Mouse (Mus musculus) embryonic facial prominence, embryonic 12.5 days (tissue): ENCODE measurements around the gene Ccdc126. TPM values are rescaled to one million over a fixed set of nuclear protein-coding genes. Genes with fewer than 3 reads are reported as not detected.
A peak's percentile ranks its signal among the peaks of the same experiment; 100 is the strongest.
"Not testable (repeated sequence)": the region's sequence is repeated elsewhere in the genome, so short reads cannot be mapped to it uniquely, and the experiment has no call there.

Experiments used
- ATAC-seq: fragments of 200-750 bp; cut with Nextera tagmentation; 2 replicates; pipeline ENCODE4 v1.8.0; 2017; ENCODE audit not compliant: insufficient number of reproducible peaks, insufficient read depth, low FRiP score, low TSS enrichment
- H3K27ac ChIP-seq: fragments of 300-500 bp; sonication (generic); 2 replicates; pipeline ENCODE4 v1.5.1; 2016; ENCODE audit warnings: mild to moderate bottlenecking
- H3K27me3 ChIP-seq: fragments of 300-500 bp; sonication (generic); 2 replicates; pipeline ENCODE4 v1.6.1; 2016; ENCODE audit warnings: mild to moderate bottlenecking, moderate library complexity
- H3K36me3 ChIP-seq: fragments of 300-500 bp; sonication (generic); 2 replicates; pipeline ENCODE4 v1.6.1; 2016; ENCODE audit warnings: mild to moderate bottlenecking
- H3K4me1 ChIP-seq: fragments of 300-500 bp; sonication (generic); 2 replicates; pipeline ENCODE4 v1.6.1; 2016
- H3K4me2 ChIP-seq: fragments of 300-500 bp; sonication (generic); replicated peaks from 2 replicates; pipeline ENCODE4 v1.6.1; 2016; ENCODE audit warnings: mild to moderate bottlenecking, moderate library complexity
- H3K4me3 ChIP-seq: fragments of 300-500 bp; sonication (generic); 2 replicates; pipeline ENCODE4 v1.5.1; 2016; ENCODE audit warnings: mild to moderate bottlenecking
- H3K9ac ChIP-seq: fragments of 300-500 bp; sonication (generic); 2 replicates; pipeline ENCODE4 v1.6.1; 2016; ENCODE audit warnings: mild to moderate bottlenecking, moderate library complexity
- H3K9me3 ChIP-seq: fragments of 300-500 bp; sonication (generic); 2 replicates; pipeline ENCODE4 v1.6.1; 2016; ENCODE audit warnings: mild to moderate bottlenecking, moderate library complexity
- WGBS: fragments of 180-500 bp; shearing (Covaris S2); methylation state at CpG from one replicate; pipeline ENCODE4 v1.1.7; 2016; 5-methylcytosine and 5-hydroxymethylcytosine counted together
- polyA plus RNA-seq: library from polyadenylated mRNA; unstranded; fragments of >200 nt; fragmentation: Nextera tagmentation; extraction: Ambion mirVana; gene quantifications from 2 replicates; pipeline ENCODE4 v1.2.1, GENCODE M21; 2016

Gene Ccdc126
- polyA plus RNA-seq: 7.8 and 8.3 TPM in 2 replicates

- peak; percentile 98 for ATAC-seq
- Histone ChIP-seq H3K4me2 (peak within 1 kb of the TSS; percentile 62), H3K36me3 (no peaks in the 10 kb centered on the region), H3K27me3 (no peaks in the 10 kb centered on the region), H3K9ac (peak within 1 kb of the TSS; percentile 81), H3K9me3 (no peaks in the 10 kb centered on the region), H3K27ac (peak within 1 kb of the TSS; percentile 76), H3K4me3 (peak within 1 kb of the TSS; percentile 72), H3K4me1 (peaks cover 9% of the 10 kb centered on the region; the same call in 1 of the 2 replicates)
- under 1% methylated on average over 47 of the region's 47 CpGs for WGBS
Measured at GRCm38 (mm10) chr6:49318966-49319594, at the start of gene Ccdc126. Gene Ccdc126, plus strand, starts transcription at chr6:49319274.

GRCm38 (mm10) chr6:49269923-49270322, 49.2 kb upstream of the Ccdc126 start:
- ATAC-seq: no peak

GRCm38 (mm10) chr6:49271815-49272214, 47.3 kb upstream of the Ccdc126 start:
- no peaks in the 10 kb centered on the region for H3K36me3 ChIP-seq
- H3K4me2 ChIP-seq: no peak overlapping the region
- WGBS: 65% methylated on average over 6 of the region's 6 CpGs
- H3K4me3 ChIP-seq: no peak overlapping the region
- H3K9me3 ChIP-seq: no peaks in the 10 kb centered on the region
- no peaks in the 10 kb centered on the region for H3K4me1 ChIP-seq
- H3K27ac ChIP-seq: no peak overlapping the region
- no peak overlapping the region for H3K9ac ChIP-seq
- H3K27me3 ChIP-seq: no peaks in the 10 kb centered on the region
- no peak for ATAC-seq

More at GRCm38 (mm10) chr6:49269923-49270322, 49.2 kb upstream of the Ccdc126 start:
- Histone ChIP-seq H3K27me3 (no peaks in the 10 kb centered on the region), H3K4me2 (no peak overlapping the region), H3K4me3 (no peak overlapping the region), H3K36me3 (no peaks in the 10 kb centered on the region), H3K9me3 (no peaks in the 10 kb centered on the region), H3K4me1 (no peaks in the 10 kb centered on the region), H3K27ac (no peak overlapping the region), H3K9ac (no peak overlapping the region)
- 75% methylated on average over 11 of the region's 11 CpGs for WGBS

GRCm38 (mm10) chr6:49272863-49273262, 46.2 kb upstream of the Ccdc126 start:
- Histone ChIP-seq H3K27ac (no peak overlapping the region), H3K4me3 (no peak overlapping the region), H3K36me3 (no peaks in the 10 kb centered on the region), H3K9ac (no peak overlapping the region), H3K27me3 (no peaks in the 10 kb centered on the region), H3K4me2 (no peak overlapping the region), H3K9me3 (no peaks in the 10 kb centered on the region), H3K4me1 (no peaks in the 10 kb centered on the region)
- WGBS: 95% methylated on average over 2 of the region's 2 CpGs
- no peak for ATAC-seq

- Histone ChIP-seq H3K27me3 (no peaks in the 10 kb centered on the region), H3K4me1 (no peaks in the 10 kb centered on the region), H3K9me3 (no peaks in the 10 kb centered on the region), H3K4me2 (no peak overlapping the region), H3K4me3 (no peak overlapping the region), H3K27ac (no peak overlapping the region), H3K36me3 (no peaks in the 10 kb centered on the region), H3K9ac (no peak overlapping the region)
- ATAC-seq: no peak
- 17% methylated on average over 4 of the region's 4 CpGs for WGBS
Measured at GRCm38 (mm10) chr6:49273934-49274333, 45.1 kb upstream of the Ccdc126 start.

- no peak overlapping the region for H3K9ac ChIP-seq
- H3K27ac ChIP-seq: no peak overlapping the region
- H3K4me3 ChIP-seq: no peak overlapping the region
- no peaks in the 10 kb centered on the region for H3K27me3 ChIP-seq
- no peaks in the 10 kb centered on the region for H3K9me3 ChIP-seq
- ATAC-seq: no peak
- WGBS: 53% methylated on average over 9 of the region's 9 CpGs
- H3K4me2 ChIP-seq: no peak overlapping the region
- H3K36me3 ChIP-seq: no peaks in the 10 kb centered on the region
- no peaks in the 10 kb centered on the region for H3K4me1 ChIP-seq
Measured at GRCm38 (mm10) chr6:49274416-49275091, 44.5 kb upstream of the Ccdc126 start.

GRCm38 (mm10) chr6:49275296-49275695, 43.8 kb upstream of the Ccdc126 start:
- no peak overlapping the region for H3K4me2 ChIP-seq
- no peak overlapping the region for H3K4me3 ChIP-seq
- no peaks in the 10 kb centered on the region for H3K36me3 ChIP-seq

GRCm38 (mm10) chr6:49280942-49281341, 38.1 kb upstream of the Ccdc126 start:
- Histone ChIP-seq H3K27ac (no peak overlapping the region), H3K9me3 (no peaks in the 10 kb centered on the region), H3K36me3 (no peaks in the 10 kb centered on the region), H3K4me3 (no peak overlapping the region), H3K4me2 (no peak overlapping the region), H3K4me1 (no peaks in the 10 kb centered on the region), H3K9ac (no peak overlapping the region), H3K27me3 (no peaks in the 10 kb centered on the region)
- no peak for ATAC-seq
- 27% methylated on average over 1 of the region's 1 CpGs for WGBS

More at GRCm38 (mm10) chr6:49275296-49275695, 43.8 kb upstream of the Ccdc126 start:
- ATAC-seq: no peak
- no peaks in the 10 kb centered on the region for H3K9me3 ChIP-seq
- no peak overlapping the region for H3K9ac ChIP-seq
- 83% methylated on average over 7 of the region's 7 CpGs for WGBS
- H3K27ac ChIP-seq: no peak overlapping the region
- no peaks in the 10 kb centered on the region for H3K4me1 ChIP-seq
- no peaks in the 10 kb centered on the region for H3K27me3 ChIP-seq

- Histone ChIP-seq H3K9me3 (no peaks in the 10 kb centered on the region), H3K27me3 (no peaks in the 10 kb centered on the region), H3K4me2 (no peak overlapping the region), H3K4me3 (no peak overlapping the region), H3K36me3 (no peaks in the 10 kb centered on the region), H3K27ac (no peak overlapping the region), H3K4me1 (no peaks in the 10 kb centered on the region), H3K9ac (no peak overlapping the region)
- ATAC-seq: no peak
- 94% methylated on average over 1 of the region's 1 CpGs for WGBS
Measured at GRCm38 (mm10) chr6:49282122-49282521, 37.0 kb upstream of the Ccdc126 start.

GRCm38 (mm10) chr6:49298286-49298685, 20.8 kb upstream of the Ccdc126 start:
- Histone ChIP-seq H3K9ac (no peak overlapping the region), H3K4me1 (no peaks in the 10 kb centered on the region), H3K27me3 (no peaks in the 10 kb centered on the region), H3K4me2 (no peak overlapping the region), H3K9me3 (no peaks in the 10 kb centered on the region), H3K4me3 (no peak overlapping the region), H3K36me3 (no peaks in the 10 kb centered on the region), H3K27ac (no peak overlapping the region)
- ATAC-seq: no peak

- H3K27me3 ChIP-seq, H3K27ac ChIP-seq, H3K9me3 ChIP-seq, ATAC-seq, H3K4me3 ChIP-seq, H3K4me2 ChIP-seq, H3K9ac ChIP-seq, H3K36me3 ChIP-seq, H3K4me1 ChIP-seq: not testable (repeated sequence)
- 48% methylated on average over 3 of the region's 3 CpGs for WGBS
Measured at GRCm38 (mm10) chr6:49314821-49315220, 4.3 kb upstream of the Ccdc126 start.
